Mouse (Mus musculus) heart, postnatal 0 days (tissue): Measurements from ENCODE around the gene 1190005I06Rik. TPM values are rescaled to one million over a fixed set of nuclear protein-coding genes. Genes with fewer than 3 reads are reported as not detected.

Source experiments
- ATAC-seq: fragments of 200-750 bp; cut with Nextera tagmentation; 2 replicates; pipeline ENCODE4 v1.8.0; 2017; ENCODE audit warnings: low read depth, moderate number of reproducible peaks, moderate library complexity; ENCODE audit not compliant: insufficient read depth
- DNase-seq: peaks from one replicate; pipeline ENCODE4 v3.0.0-alpha.2; 2016; ENCODE audit warnings: low spot score
- H3K27ac ChIP-seq: fragments of 300-500 bp; sonication (generic); 2 replicates; pipeline ENCODE4 v1.5.1; 2014; ENCODE audit warnings: low read depth, mild to moderate bottlenecking
- H3K27me3 ChIP-seq: fragments of 300-500 bp; sonication (generic); 2 replicates; pipeline ENCODE4 v1.6.1; 2014; ENCODE audit warnings: low read length, mixed read lengths; ENCODE audit not compliant: control insufficient read depth, insufficient read depth
- H3K36me3 ChIP-seq: fragments of 300-500 bp; sonication (generic); replicated peaks from 2 replicates; pipeline ENCODE4 v1.6.1; 2014; ENCODE audit warnings: low read length, mixed read lengths; ENCODE audit not compliant: control insufficient read depth, insufficient read depth
- H3K4me1 ChIP-seq: fragments of 300-500 bp; sonication (generic); 2 replicates; pipeline ENCODE4 v1.6.1; 2014; ENCODE audit warnings: antibody characterized with exemption; ENCODE audit not compliant: control insufficient read depth, insufficient read depth
- H3K4me2 ChIP-seq: fragments of 300-500 bp; sonication (generic); 2 replicates; pipeline ENCODE4 v1.6.1; 2014; ENCODE audit warnings: low read depth, mild to moderate bottlenecking, low read length, moderate library complexity
- H3K4me3 ChIP-seq: fragments of 300-500 bp; sonication (generic); 2 replicates; pipeline ENCODE4 v1.5.1; 2014; ENCODE audit warnings: low read depth, low read length
- H3K9ac ChIP-seq: fragments of 300-500 bp; sonication (generic); replicated peaks from 2 replicates; pipeline ENCODE4 v1.6.1; 2014; ENCODE audit warnings: low read depth, low read length, mixed read lengths
- H3K9me3 ChIP-seq: fragments of 300-500 bp; sonication (generic); replicated peaks from 2 replicates; pipeline ENCODE4 v1.6.1; 2016; ENCODE audit warnings: low read length; ENCODE audit not compliant: control insufficient read depth
- CTCF ChIP-seq: IDR thresholded peaks from 2 replicates; pipeline ENCODE4 v1.5.1; 2016; ENCODE audit warnings: antibody characterized with exemption, control low read depth, low read depth
- EP300 ChIP-seq: IDR thresholded peaks from 2 replicates; pipeline ENCODE4 v1.6.1; 2016; ENCODE audit warnings: antibody characterized with exemption, low read depth
- WGBS: fragments of 180-500 bp; shearing (Covaris S2); extraction: QIAGEN DNeasy Blood & Tissue Kit; methylation state at CpG from one replicate; pipeline ENCODE4 v1.1.7; 2014; 5-methylcytosine and 5-hydroxymethylcytosine counted together
- polyA plus RNA-seq: library from polyadenylated mRNA; unstranded; fragments of >200 nt; fragmentation: Nextera tagmentation; extraction: Ambion mirVana; gene quantifications from 2 replicates; pipeline ENCODE4 v1.2.1, GENCODE M21; 2015
- total RNA-seq: library from RNA; depleted of rRNA; stranded (reverse); fragments of >200 nt; gene quantifications from 2 replicates; pipeline ENCODE4 v1.2.3, GENCODE M21; 2014; ENCODE audit warnings: low replicate concordance

The 1190005I06Rik gene
- total and polyA plus RNA-seq, 2 experiments from 2014 or later, result 0.80 to 9.3 TPM

- H3K4me1 ChIP-seq, result peaks cover 8% of the 10 kb centered on the region; the same call in 1 of the 2 replicates
- H3K4me2 ChIP-seq, result peak overlapping the region; percentile 94
- no peak for ATAC-seq
- peaks cover 2% of the 10 kb centered on the region; the same call in 1 of the 2 replicates for H3K27me3 ChIP-seq
- 44% methylated on average over 17 of the region's 17 CpGs for WGBS
- TF ChIP-seq EP300 (no peak), CTCF (no peak)
- H3K27ac ChIP-seq, result no peak overlapping the region
- no peak overlapping the region for H3K9ac ChIP-seq
- H3K9me3 ChIP-seq, result no peaks in the 10 kb centered on the region
- H3K4me3 ChIP-seq, result peak overlapping the region; percentile 59
- no peak for DNase-seq
- no peaks in the 10 kb centered on the region for H3K36me3 ChIP-seq
These were observed 14.3 kb downstream of the 1190005I06Rik start for GRCm38 (mm10) chr8:120632969-120633664.

- no peak for TF ChIP-seq EP300
- TF ChIP-seq CTCF, result no peak
- DNase-seq, result no peak
These were observed 15.7 kb downstream of the 1190005I06Rik start for GRCm38 (mm10) chr8:120631441-120632375.

GRCm38 (mm10) chr8:120630848-120631247 lies 16.6 kb downstream of the 1190005I06Rik start:
- H3K4me2 ChIP-seq, result no peak overlapping the region
- WGBS, result 53% methylated on average over 6 of the region's 6 CpGs
- H3K27ac ChIP-seq, result no peak overlapping the region
- ATAC-seq (no peak), DNase-seq (no peak)
- H3K9ac ChIP-seq, result no peak overlapping the region
- peaks cover 8% of the 10 kb centered on the region; the same call in 1 of the 2 replicates for H3K4me1 ChIP-seq
- no peaks in the 10 kb centered on the region for H3K9me3 ChIP-seq
- no peak overlapping the region for H3K4me3 ChIP-seq
- H3K27me3 ChIP-seq, result no peaks in the 10 kb centered on the region
- TF ChIP-seq EP300 (no peak), CTCF (no peak)
- H3K36me3 ChIP-seq, result no peaks in the 10 kb centered on the region

More at GRCm38 (mm10) chr8:120631441-120632375, 15.7 kb downstream of the 1190005I06Rik start:
- Histone ChIP-seq H3K36me3 (no peaks in the 10 kb centered on the region), H3K9me3 (no peaks in the 10 kb centered on the region), H3K27me3 (peaks cover 2% of the 10 kb centered on the region; the same call in 1 of the 2 replicates), H3K4me3 (no peak overlapping the region), H3K4me1 (peaks cover 8% of the 10 kb centered on the region; the same call in 1 of the 2 replicates), H3K27ac (no peak overlapping the region), H3K4me2 (no peak overlapping the region), H3K9ac (no peak overlapping the region)
- no peak for ATAC-seq
- WGBS, result 73% methylated on average over 21 of the region's 21 CpGs

- H3K4me1 ChIP-seq, result peaks cover 8% of the 10 kb centered on the region; the same call in 1 of the 2 replicates
These were observed 17.4 kb downstream of the 1190005I06Rik start for GRCm38 (mm10) chr8:120630031-120630430.

GRCm38 (mm10) chr8:120627298-120627697 lies 20.1 kb downstream of the 1190005I06Rik start:
- Histone ChIP-seq H3K4me1 (no peaks in the 10 kb centered on the region; the same call in 1 of the 2 replicates), H3K4me3 (no peak overlapping the region), H3K36me3 (no peaks in the 10 kb centered on the region), H3K9me3 (no peaks in the 10 kb centered on the region), H3K4me2 (no peak overlapping the region), H3K9ac (no peak overlapping the region), H3K27ac (no peak overlapping the region), H3K27me3 (no peaks in the 10 kb centered on the region)
- TF ChIP-seq CTCF (no peak), EP300 (no peak)
- no peak for DNase-seq
- 78% methylated on average over 5 of the region's 5 CpGs for WGBS
- ATAC-seq, result no peak

More at GRCm38 (mm10) chr8:120630031-120630430, 17.4 kb downstream of the 1190005I06Rik start:
- Histone ChIP-seq H3K4me3 (no peak overlapping the region), H3K27me3 (no peaks in the 10 kb centered on the region), H3K9me3 (no peaks in the 10 kb centered on the region), H3K4me2 (no peak overlapping the region), H3K9ac (no peak overlapping the region), H3K27ac (no peak overlapping the region), H3K36me3 (no peaks in the 10 kb centered on the region)
- DNase-seq (no peak), ATAC-seq (no peak)
- 57% methylated on average over 5 of the region's 5 CpGs for WGBS
- no peak for TF ChIP-seq EP300
- TF ChIP-seq CTCF, result no peak
